8 mouse cellular contexts compared by ENCODE assay signal in genomic region chr2:5064247-5064646, GRCm38 (mm10). TPM values are rescaled to one million over a fixed set of nuclear protein-coding genes. Genes with fewer than 3 reads are reported as not detected.
DNase-seq lines count a peak whose midpoint lies in the region; ATAC-seq and TF ChIP-seq lines count a peak whose summit lies in the region.

No protein-coding gene starts in this region.

- no peak overlapping the region for H3K9ac ChIP-seq in heart, embryonic 15.5 days
- no peak overlapping the region for H3K9ac ChIP-seq in hindbrain, embryonic 11.5 days (ENCODE audit: low read depth, low read length)

- H3K4me3 ChIP-seq in heart, embryonic 15.5 days, result peak overlapping the region; percentile 65
- H3K4me3 ChIP-seq in bone marrow macrophage, adult 2 months (ENCODE audit: insufficient read depth, low read length), result peak overlapping the region; percentile 64
- peak overlapping the region; percentile 54 for H3K4me3 ChIP-seq in hindbrain, embryonic 11.5 days (ENCODE audit: low read depth, low read length)
- peak overlapping the region; percentile 70 for H3K4me3 ChIP-seq in midbrain, embryonic 10.5 days

- intact Hi-C loops in left cerebral cortex, postnatal 14 days (cut with DNase I), result loop anchor here (10.0 kb wide), 1 partner anchor 149 kb away; the partner anchor contains the start of gene Phyh

- TF ChIP-seq CTCF in bone marrow macrophage, adult 2 months (IDR thresholded peaks at IDR 0.05; ENCODE audit: low read depth, low read length), result no peak

- peaks cover 13% of the 10 kb centered on the region for H3K4me1 ChIP-seq in heart, embryonic 15.5 days (replicated peaks)
- H3K4me1 ChIP-seq in bone marrow macrophage, adult 2 months (ENCODE audit: control insufficient read depth, insufficient read depth, low read length), result peaks cover 4% of the 10 kb centered on the region; the same call in 1 of the 2 replicates
- no peaks in the 10 kb centered on the region; the same call in 1 of the 2 replicates for H3K4me1 ChIP-seq in hindbrain, embryonic 11.5 days (replicated peaks; ENCODE audit: control insufficient read depth, insufficient read depth, low read length)
- H3K4me1 ChIP-seq in midbrain, embryonic 10.5 days, result peaks cover 16% of the 10 kb centered on the region

- no peaks in the 10 kb centered on the region for H3K9me3 ChIP-seq in heart, embryonic 15.5 days (replicated peaks)
- no peaks in the 10 kb centered on the region for H3K9me3 ChIP-seq in hindbrain, embryonic 11.5 days (ENCODE audit: control insufficient read depth, low read length)
- peaks cover 7% of the 10 kb centered on the region; the same call in 1 of the 2 replicates for H3K9me3 ChIP-seq in midbrain, embryonic 10.5 days (replicated peaks)

- no peak overlapping the region for H3K27ac ChIP-seq in heart, embryonic 15.5 days
- H3K27ac ChIP-seq in bone marrow macrophage, adult 2 months (ENCODE audit: insufficient read depth, low read depth, low read length), result no peak overlapping the region
- H3K27ac ChIP-seq in hindbrain, embryonic 11.5 days (ENCODE audit: low read depth, low read length), result no peak overlapping the region
- H3K27ac ChIP-seq in midbrain, embryonic 10.5 days (replicated peaks), result no peak overlapping the region

- H3K36me3 ChIP-seq in heart, embryonic 15.5 days, result no peaks in the 10 kb centered on the region
- H3K36me3 ChIP-seq in hindbrain, embryonic 11.5 days (ENCODE audit: control insufficient read depth, insufficient read depth, low read length), result no peaks in the 10 kb centered on the region
- no peaks in the 10 kb centered on the region for H3K36me3 ChIP-seq in midbrain, embryonic 10.5 days

- WGBS in heart, embryonic 15.5 days, result 37% methylated on average over 4 of the region's 4 CpGs
- 34% methylated on average over 4 of the region's 4 CpGs for WGBS in hindbrain, embryonic 11.5 days
- 39% methylated on average over 4 of the region's 4 CpGs for WGBS in midbrain, embryonic 10.5 days

- H3K4me2 ChIP-seq in heart, embryonic 15.5 days, result peak overlapping the region; percentile 93
- peak overlapping the region; percentile 88 for H3K4me2 ChIP-seq in hindbrain, embryonic 11.5 days (replicated peaks; ENCODE audit: low read depth, low read length)

- peak; percentile 7; the same call in 1 of the 2 replicates for ATAC-seq in heart, embryonic 15.5 days (replicated peaks; ENCODE audit: insufficient number of reproducible peaks, insufficient read depth, low FRiP score, low read depth)
- peak; percentile 19 for ATAC-seq in hindbrain, embryonic 11.5 days (ENCODE audit: low FRiP score)

- DNase-seq in heart, postnatal 4 days, result no peak
- no peak for DNase-seq in hindbrain, embryonic 11.5 days (ENCODE audit: low spot score)
- DNase-seq in midbrain, embryonic 10.5 days (ENCODE audit: low spot score), result no peak
- no peak for DNase-seq in right cerebral cortex, postnatal 25 days
- DNase-seq in right cerebral cortex, postnatal 14 days, result no peak
- no peak for DNase-seq in left cerebral cortex, postnatal 14 days (ENCODE audit: low spot score in 2 of 2)

- H3K27me3 ChIP-seq in heart, embryonic 15.5 days, result no peaks in the 10 kb centered on the region
- H3K27me3 ChIP-seq in hindbrain, embryonic 11.5 days (ENCODE audit: control insufficient read depth, insufficient read depth, low read length), result peaks cover 15% of the 10 kb centered on the region; the same call in 1 of the 2 replicates
- peaks cover 40% of the 10 kb centered on the region for H3K27me3 ChIP-seq in midbrain, embryonic 10.5 days (ENCODE audit: low read depth, poor library complexity, severe bottlenecking)

- no peak for TF ChIP-seq POLR2A in bone marrow macrophage, adult 2 months (IDR thresholded peaks at IDR 0.05; ENCODE audit: borderline replicate concordance, low read depth, low read length)

RNA-seq across cellular contexts. Expression of gene Optn, which starts 0.4 kb away (rescaled TPM):
- 14.6 and 15.1 TPM in 2 replicates for polyA plus RNA-seq in heart, embryonic 15.5 days (2015; fragmentation: Nextera tagmentation; extraction: Ambion mirVana)
- total RNA-seq in heart, postnatal 4 days (2021), result 10 to 100 TPM; 38.5 to 39.8 TPM
- polyA plus RNA-seq in bone marrow macrophage, adult 2 months (2012; ENCODE audit: insufficient read depth, insufficient read length, missing spikeins), result 11.6 and 13.6 TPM in 2 replicates
- polyA plus RNA-seq in hindbrain, embryonic 11.5 days (2014; fragmentation: Nextera tagmentation; extraction: Ambion mirVana), result 5.1 and 6.6 TPM in 2 replicates
- polyA plus RNA-seq in midbrain, embryonic 10.5 days (2016; fragmentation: Nextera tagmentation; extraction: Ambion mirVana), result 3.4 and 4.4 TPM in 2 replicates
- 10 to 100 TPM; 15.1 to 16.1 TPM for total RNA-seq in left cerebral cortex, postnatal 14 days (2021)

RNA-seq across cellular contexts. Expression of gene Mcm10, which starts 51.7 kb away (rescaled TPM):
- 12.1 and 14.5 TPM in 2 replicates for polyA plus RNA-seq in heart, embryonic 15.5 days (2015; fragmentation: Nextera tagmentation; extraction: Ambion mirVana)
- 10 to 100 TPM in 1 of 2 experiments, 1 to 10 TPM in 1; 9.7 to 14.0 TPM for total RNA-seq in heart, postnatal 4 days (2021)
- 13.4 and 13.7 TPM in 2 replicates for polyA plus RNA-seq in bone marrow macrophage, adult 2 months (2012; ENCODE audit: insufficient read depth, insufficient read length, missing spikeins)
- polyA plus RNA-seq in hindbrain, embryonic 11.5 days (2014; fragmentation: Nextera tagmentation; extraction: Ambion mirVana), result 34.4 and 44.0 TPM in 2 replicates
- 58.9 and 69.2 TPM in 2 replicates for polyA plus RNA-seq in midbrain, embryonic 10.5 days (2016; fragmentation: Nextera tagmentation; extraction: Ambion mirVana)
- total RNA-seq in left cerebral cortex, postnatal 14 days (2021), result 1 to 10 TPM in 1 of 2 experiments, under 1 TPM in 1; 0.99 to 2.0 TPM
